Mouse (Mus musculus) kidney, postnatal 0 days (tissue): ENCODE measurements around the gene Plek2. TPM values are rescaled to one million over a fixed set of nuclear protein-coding genes. Genes with fewer than 3 reads are reported as not detected.
"Not testable (repeated sequence)": the region's sequence is repeated elsewhere in the genome, so short reads cannot be mapped to it uniquely, and the experiment has no call there.

Source experiments
- ATAC-seq: fragments of 200-750 bp; cut with Nextera tagmentation; replicated peaks from 2 replicates; pipeline ENCODE4 v1.8.0; 2017; ENCODE audit warnings: low read depth, moderate number of reproducible peaks, moderate TSS enrichment, moderate library complexity; ENCODE audit not compliant: low FRiP score
- DNase-seq: peaks from one replicate; pipeline ENCODE4 v3.0.0-alpha.2; 2016; ENCODE audit warnings: low spot score
- H3K27ac ChIP-seq: fragments of 300-500 bp; sonication (generic); 2 replicates; pipeline ENCODE4 v1.5.1; 2014; ENCODE audit warnings: mild to moderate bottlenecking
- H3K27me3 ChIP-seq: fragments of 300-500 bp; sonication (generic); 2 replicates; pipeline ENCODE4 v1.6.1; 2014; ENCODE audit warnings: low read length, mixed read lengths; ENCODE audit not compliant: insufficient read depth
- H3K36me3 ChIP-seq: fragments of 300-500 bp; sonication (generic); 2 replicates; pipeline ENCODE4 v1.6.1; 2014; ENCODE audit warnings: low read length, mixed read lengths; ENCODE audit not compliant: insufficient read depth
- H3K4me1 ChIP-seq: fragments of 300-500 bp; sonication (generic); replicated peaks from 2 replicates; pipeline ENCODE4 v1.6.1; 2014; ENCODE audit warnings: antibody characterized with exemption, low read length, mixed read lengths; ENCODE audit not compliant: insufficient read depth
- H3K4me2 ChIP-seq: fragments of 300-500 bp; sonication (generic); 2 replicates; pipeline ENCODE4 v1.6.1; 2014; ENCODE audit warnings: mild to moderate bottlenecking, low read length, moderate library complexity, mixed read lengths
- H3K4me3 ChIP-seq: fragments of 300-500 bp; sonication (generic); replicated peaks from 2 replicates; pipeline ENCODE4 v1.5.1; 2014; ENCODE audit warnings: low read depth, low read length
- H3K9ac ChIP-seq: fragments of 300-500 bp; sonication (generic); 2 replicates; pipeline ENCODE4 v1.6.1; 2014; ENCODE audit warnings: low read depth, low read length
- H3K9me3 ChIP-seq: fragments of 300-500 bp; sonication (generic); replicated peaks from 2 replicates; pipeline ENCODE4 v1.6.1; 2016; ENCODE audit warnings: low read length, inconsistent platforms, mixed read lengths
- CTCF ChIP-seq: IDR thresholded peaks from 2 replicates; pipeline ENCODE4 v1.5.1; 2016; ENCODE audit warnings: antibody characterized with exemption, low read depth, mild to moderate bottlenecking, moderate library complexity
- WGBS: fragments of 180-500 bp; shearing (Covaris S2); extraction: QIAGEN DNeasy Blood & Tissue Kit; methylation state at CpG from one replicate; pipeline ENCODE4 v1.1.7; 2014; 5-methylcytosine and 5-hydroxymethylcytosine counted together
- polyA plus RNA-seq: library from polyadenylated mRNA; unstranded; fragments of >200 nt; fragmentation: Nextera tagmentation; extraction: Ambion mirVana; gene quantifications from 2 replicates; pipeline ENCODE4 v1.2.1, GENCODE M21; 2015

Plek2 gene
- polyA plus RNA-seq, 1 experiment from 2014 or later, result 5.3 TPM

- H3K4me2 ChIP-seq, result no peak overlapping the region
- no peaks in the 10 kb centered on the region for H3K4me1 ChIP-seq
- H3K36me3 ChIP-seq, result no peaks in the 10 kb centered on the region
- DNase-seq (no peak), ATAC-seq (no peak)
- TF ChIP-seq CTCF, result no peak
- WGBS, result 48% methylated on average over 5 of the region's 5 CpGs
- no peak overlapping the region for H3K9ac ChIP-seq
- H3K27ac ChIP-seq, result no peak overlapping the region
- H3K9me3 ChIP-seq, result no peaks in the 10 kb centered on the region
- H3K27me3 ChIP-seq, result no peaks in the 10 kb centered on the region
- H3K4me3 ChIP-seq, result no peak overlapping the region
These were observed 33.3 kb upstream of the Plek2 start for GRCm38 (mm10) chr12:78940081-78940480.

DNA sequence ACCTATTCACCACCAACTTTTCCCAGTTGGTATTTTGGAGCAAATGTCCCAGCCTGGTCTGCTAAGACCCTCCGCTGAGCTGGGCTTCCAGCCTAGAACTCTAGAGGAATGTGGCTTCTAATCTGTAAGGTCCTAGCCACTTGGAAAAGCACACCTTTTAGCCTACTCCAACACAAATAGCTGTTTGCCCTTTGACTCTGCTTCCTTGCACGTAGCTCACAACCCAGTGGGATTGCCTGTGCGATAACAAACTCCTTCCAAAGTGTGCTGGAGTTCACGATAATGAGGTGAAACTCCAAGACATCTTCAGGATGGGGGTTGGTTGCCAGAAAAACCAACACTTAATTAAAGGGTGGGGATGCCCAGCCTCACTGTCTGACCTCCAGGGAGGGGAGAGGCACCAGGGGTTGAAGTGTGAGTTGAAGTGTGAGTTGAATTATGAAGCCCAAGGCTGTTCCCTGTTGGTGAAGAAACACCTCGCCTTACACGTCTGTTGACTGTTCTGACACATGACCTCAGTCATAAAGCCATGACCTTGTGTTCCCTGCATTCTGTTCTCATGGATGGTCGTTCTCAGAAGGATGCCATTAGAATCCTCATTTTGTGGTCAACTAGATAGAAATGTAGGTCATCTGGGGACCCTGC is 32.8 kb upstream of the Plek2 start:
- H3K27me3 ChIP-seq, result no peaks in the 10 kb centered on the region
- 40% methylated on average over 7 of the region's 7 CpGs for WGBS
- DNase-seq, result no peak

GRCm38 (mm10) chr12:78936494-78936893 is 29.7 kb upstream of the Plek2 start:
- H3K9me3 ChIP-seq, result no peaks in the 10 kb centered on the region
- no peak overlapping the region for H3K4me3 ChIP-seq
- DNase-seq (no peak), ATAC-seq (no peak)
- no peaks in the 10 kb centered on the region for H3K36me3 ChIP-seq
- H3K9ac ChIP-seq, result no peak overlapping the region
- no peak overlapping the region for H3K27ac ChIP-seq
- no peak for TF ChIP-seq CTCF
- WGBS, result 41% methylated on average over 4 of the region's 4 CpGs
- H3K4me2 ChIP-seq, result no peak overlapping the region
- H3K4me1 ChIP-seq, result no peaks in the 10 kb centered on the region
- H3K27me3 ChIP-seq, result no peaks in the 10 kb centered on the region

More for the DNA sequence above, 32.8 kb upstream of the Plek2 start:
- no peak overlapping the region for H3K9ac ChIP-seq
- no peak overlapping the region for H3K4me2 ChIP-seq
- H3K36me3 ChIP-seq, result no peaks in the 10 kb centered on the region
- no peak overlapping the region for H3K27ac ChIP-seq
- no peak for ATAC-seq
- no peaks in the 10 kb centered on the region for H3K9me3 ChIP-seq
- H3K4me1 ChIP-seq, result no peaks in the 10 kb centered on the region
- H3K4me3 ChIP-seq, result no peak overlapping the region
- TF ChIP-seq CTCF, result no peak

GRCm38 (mm10) chr12:78929900-78930299 is 23.1 kb upstream of the Plek2 start:
- no peak overlapping the region for H3K9ac ChIP-seq
- no peaks in the 10 kb centered on the region for H3K36me3 ChIP-seq
- H3K9me3 ChIP-seq, result no peaks in the 10 kb centered on the region
- no peak overlapping the region for H3K4me2 ChIP-seq
- no peak for TF ChIP-seq CTCF
- no peak for DNase-seq
- H3K4me3 ChIP-seq, result no peak overlapping the region
- ATAC-seq, result no peak
- no peak overlapping the region for H3K27ac ChIP-seq
- 55% methylated on average over 1 of the region's 1 CpGs for WGBS
- no peaks in the 10 kb centered on the region for H3K4me1 ChIP-seq
- no peaks in the 10 kb centered on the region for H3K27me3 ChIP-seq

GRCm38 (mm10) chr12:78927287-78927686 is 20.5 kb upstream of the Plek2 start:
- no peaks in the 10 kb centered on the region for H3K36me3 ChIP-seq
- H3K4me3 ChIP-seq, result no peak overlapping the region
- WGBS, result 65% methylated on average over 5 of the region's 5 CpGs
- DNase-seq (no peak), ATAC-seq (no peak)
- no peaks in the 10 kb centered on the region for H3K9me3 ChIP-seq
- no peak overlapping the region for H3K27ac ChIP-seq
- H3K4me2 ChIP-seq, result no peak overlapping the region
- no peak for TF ChIP-seq CTCF
- no peak overlapping the region for H3K9ac ChIP-seq
- H3K27me3 ChIP-seq, result no peaks in the 10 kb centered on the region
- no peaks in the 10 kb centered on the region for H3K4me1 ChIP-seq

GRCm38 (mm10) chr12:78923539-78924189 is 16.9 kb upstream of the Plek2 start:
- no peak overlapping the region for H3K4me3 ChIP-seq
- H3K4me1 ChIP-seq, result no peaks in the 10 kb centered on the region
- TF ChIP-seq CTCF, result no peak
- DNase-seq (no peak), ATAC-seq (no peak)
- no peaks in the 10 kb centered on the region for H3K9me3 ChIP-seq
- no peak overlapping the region for H3K27ac ChIP-seq
- WGBS, result 77% methylated on average over 7 of the region's 7 CpGs
- H3K36me3 ChIP-seq, result no peaks in the 10 kb centered on the region
- H3K4me2 ChIP-seq, result no peak overlapping the region
- H3K27me3 ChIP-seq, result no peaks in the 10 kb centered on the region
- no peak overlapping the region for H3K9ac ChIP-seq

GRCm38 (mm10) chr12:78922977-78923376 is 16.2 kb upstream of the Plek2 start:
- not testable (repeated sequence) for ATAC-seq, H3K27me3 ChIP-seq, H3K9me3 ChIP-seq, H3K4me3 ChIP-seq, H3K4me2 ChIP-seq, H3K4me1 ChIP-seq, H3K27ac ChIP-seq, H3K9ac ChIP-seq, DNase-seq, H3K36me3 ChIP-seq
